Mouse (Mus musculus): ENCODE measurements around the gene Gpr61.

Gene Gpr61

GRCm38 (mm10) chr3:108178756-108179715, 24.4 kb upstream of the Gpr61 start:
- DNase-seq (ENCODE audit: extremely low spot score, low read depth, low spot score), result no peak

- no peak for DNase-seq (ENCODE audit: extremely low spot score, low read depth, low spot score)
Measured at GRCm38 (mm10) chr3:108174672-108175531, 20.2 kb upstream of the Gpr61 start.

- no peak for DNase-seq (ENCODE audit: extremely low spot score, low read depth, low spot score)
Measured at GRCm38 (mm10) chr3:108169199-108169598, 14.5 kb upstream of the Gpr61 start.

GRCm38 (mm10) chr3:108167499-108167898, 12.8 kb upstream of the Gpr61 start:
- no peak for DNase-seq (ENCODE audit: extremely low spot score, low read depth, low spot score)

- no peak for DNase-seq (ENCODE audit: extremely low spot score, low read depth, low spot score)
Measured at GRCm38 (mm10) chr3:108166486-108167211, 12.0 kb upstream of the Gpr61 start.

GRCm38 (mm10) chr3:108165532-108166315, 11.0 kb upstream of the Gpr61 start:
- DNase-seq (ENCODE audit: extremely low spot score, low read depth, low spot score), result no peak

GRCm38 (mm10) chr3:108164807-108165206, 10.1 kb upstream of the Gpr61 start:
- DNase-seq (ENCODE audit: extremely low spot score, low read depth, low spot score), result no peak

GRCm38 (mm10) chr3:108164091-108164490, 9.4 kb upstream of the Gpr61 start:
- no peak for DNase-seq (ENCODE audit: extremely low spot score, low read depth, low spot score)

- DNase-seq (ENCODE audit: extremely low spot score, low read depth, low spot score), result no peak
Measured at GRCm38 (mm10) chr3:108158383-108159037, 3.8 kb upstream of the Gpr61 start.

- no peak for DNase-seq (ENCODE audit: extremely low spot score, low read depth, low spot score)
Measured at GRCm38 (mm10) chr3:108152290-108152689, 2.4 kb downstream of the Gpr61 start.

GRCm38 (mm10) chr3:108147386-108148235, 7.1 kb downstream of the Gpr61 start:
- peak; percentile 86 for DNase-seq (ENCODE audit: extremely low spot score, low read depth, low spot score)

GRCm38 (mm10) chr3:108146671-108147070, 8.0 kb downstream of the Gpr61 start:
- no peak for DNase-seq (ENCODE audit: extremely low spot score, low read depth, low spot score)

GRCm38 (mm10) chr3:108145534-108146445, 8.9 kb downstream of the Gpr61 start, which contains the start of gene Gnai3:
Gnai3 (minus strand) TSS chr3:108146146.
- peak; percentile 54 for DNase-seq (ENCODE audit: extremely low spot score, low read depth, low spot score)

GRCm38 (mm10) chr3:108140786-108141185, 13.9 kb downstream of the Gpr61 start:
- no peak for DNase-seq (ENCODE audit: extremely low spot score, low read depth, low spot score)

- no peak for DNase-seq (ENCODE audit: extremely low spot score, low read depth, low spot score)
Measured at GRCm38 (mm10) chr3:108139113-108139512, 15.6 kb downstream of the Gpr61 start.

GRCm38 (mm10) chr3:108134701-108135100, 20.0 kb downstream of the Gpr61 start:
- no peak for DNase-seq (ENCODE audit: extremely low spot score, low read depth, low spot score)

- no peak for DNase-seq (ENCODE audit: extremely low spot score, low read depth, low spot score)
Measured at GRCm38 (mm10) chr3:108132484-108132883, 22.2 kb downstream of the Gpr61 start.

- DNase-seq (ENCODE audit: extremely low spot score, low read depth, low spot score), result no peak
Measured at GRCm38 (mm10) chr3:108131821-108132220, 22.9 kb downstream of the Gpr61 start.
